In genomic region chr7:28326457-28326856, GRCm38 (mm10) we compare ENCODE assay signal across 25 mouse cellular contexts. TPM values are rescaled to one million over a fixed set of nuclear protein-coding genes. Genes with fewer than 3 reads are reported as not detected.
A peak's percentile ranks its signal among the peaks of the same experiment; 100 is the strongest.
DNase-seq lines count a peak whose midpoint lies in the region; TF ChIP-seq lines count a peak whose summit lies in the region.
"Had no signal": no experiment of that assay in that cellular context is flagged by ENCODE, and none has a peak within 500 bp of the region (broad histone marks: within the 10 kb centered on the region; RNA-seq: fewer than 3 reads in every experiment).

No protein-coding gene starts in this region.

- TF ChIP-seq CTCF in gastrocnemius, adult 2 months (IDR thresholded peaks at IDR 0.05) = peak; percentile 38
- 0 out of 2 replicates have a peak, but pooled peaks have one; percentile 6 for TF ChIP-seq CTCF in liver, adult 2 months (IDR thresholded peaks at IDR 0.05; ENCODE audit: low read depth, low read length)

- H3K4me3 ChIP-seq in gastrocnemius, adult 2 months = no peak overlapping the region
- H3K4me3 ChIP-seq in liver, adult 2 months (ENCODE audit: insufficient read depth, low read depth, low read length) = no peak overlapping the region
- H3K4me3 ChIP-seq: forebrain, embryonic 10.5 days; hindbrain, embryonic 15.5 days; limb, embryonic 12.5 days had no signal

- H3K27ac ChIP-seq in gastrocnemius, adult 2 months = no peak overlapping the region
- H3K27ac ChIP-seq in liver, adult 2 months (replicated peaks; ENCODE audit: insufficient read depth, low read depth, low read length) = no peak overlapping the region
- H3K27ac ChIP-seq: forebrain, embryonic 10.5 days; hindbrain, embryonic 15.5 days; limb, embryonic 12.5 days; liver, embryonic 14.5 days had no signal

- DNase-seq in gastrocnemius, adult 2 months = no peak
- no peak for DNase-seq in gastrocnemius, postnatal 36 days
- DNase-seq in liver, adult 2 months (ENCODE audit: extremely low read depth, low read depth, low spot score) = no peak
- DNase-seq in liver = no peak
- DNase-seq in CD4-positive helper T cell, adult 2 months (ENCODE audit: low read depth, low spot score) = peak; percentile 18
- peak; percentile 45 for DNase-seq in induced T-regulatory cell, adult 2 months (ENCODE audit: low read depth)
- no peak for DNase-seq in natural killer cell, adult 2 months (ENCODE audit: low spot score in 2 of 2)
- DNase-seq: adrenal gland, postnatal 25 days; cerebellum, adult 11-12 months; cerebellum, postnatal 14 days; forebrain, postnatal 0 days; heart, postnatal 36 days; kidney, adult 2 months; kidney, postnatal 14 days; layer of hippocampus, adult 9-11 months; lung, postnatal 10 days; right cerebral cortex, postnatal 4 days; thymus, postnatal 25 days had no signal

- TF ChIP-seq POLR2A in liver, adult 2 months (IDR thresholded peaks at IDR 0.05; ENCODE audit: extremely low read depth, insufficient read depth, low read length) = no peak

- intact Hi-C loops in gastrocnemius, adult 2 months (cut with DNase I) = no loop called here
- intact Hi-C loops in gastrocnemius, postnatal 36 days (cut with DNase I) = no loop called here

- H3K27me3 ChIP-seq in liver, adult 2 months (ENCODE audit: control insufficient read depth, insufficient read depth, low read length) = no peaks in the 10 kb centered on the region
- H3K27me3 ChIP-seq: hindbrain, embryonic 15.5 days; limb, embryonic 12.5 days had no signal

- H3K4me1 ChIP-seq in liver, adult 2 months (ENCODE audit: control insufficient read depth, insufficient read depth, low read length) = no peaks in the 10 kb centered on the region
- H3K4me1 ChIP-seq: forebrain, embryonic 10.5 days; hindbrain, embryonic 15.5 days; limb, embryonic 12.5 days had no signal

- peaks cover 69% of the 10 kb centered on the region for H3K36me3 ChIP-seq in liver, adult 2 months (ENCODE audit: control insufficient read depth, insufficient read depth, low read length)

- no peak overlapping the region for H3K9ac ChIP-seq in liver, adult 2 months (ENCODE audit: low read depth, low read length)
- H3K9ac ChIP-seq: forebrain, postnatal 0 days; hindbrain, embryonic 15.5 days; limb, embryonic 12.5 days; liver, embryonic 14.5 days had no signal

- 86% methylated on average over 4 of the region's 4 CpGs for WGBS in liver, adult 2 months

- no peaks in the 10 kb centered on the region; the same call in 1 of the 2 replicates for H3K79me2 ChIP-seq in liver, adult 2 months (ENCODE audit: control insufficient read depth, insufficient read depth, low read length)

RNA-seq across cellular contexts. Expression of gene Supt5, which starts 12.1 kb away (rescaled TPM):
- 10 to 100 TPM; 57.9 to 68.6 TPM for total RNA-seq in gastrocnemius, adult 2 months (2021)
- total RNA-seq in gastrocnemius, postnatal 36 days (2021) = 10 to 100 TPM; 52.0 to 61.4 TPM
- total RNA-seq in liver, adult 2 months (2014; rRNA removed) = 15.1 and 20.7 TPM in 2 replicates
- polyA plus RNA-seq in liver, adult 2 months (2012; rRNA removed) = 52.3 and 67.3 TPM in 2 replicates

RNA-seq across cellular contexts. Expression of gene Timm50, which starts 14.6 kb away (rescaled TPM):
- total RNA-seq in gastrocnemius, adult 2 months (2021) = 10 to 100 TPM; 38.2 to 49.3 TPM
- total RNA-seq in gastrocnemius, postnatal 36 days (2021) = 10 to 100 TPM; 41.9 to 42.5 TPM
- 22.6 and 24.9 TPM in 2 replicates for total RNA-seq in liver, adult 2 months (2014; rRNA removed)
- polyA plus RNA-seq in liver, adult 2 months (2012; rRNA removed) = 49.4 and 52.6 TPM in 2 replicates

RNA-seq across cellular contexts. Expression of gene Rps16, which starts 24.0 kb away (rescaled TPM):
- 100 to 1,000 TPM; 373 to 449 TPM for total RNA-seq in gastrocnemius, adult 2 months (2021)
- 100 to 1,000 TPM; 298 to 415 TPM for total RNA-seq in gastrocnemius, postnatal 36 days (2021)
- total RNA-seq in liver, adult 2 months (2014; rRNA removed) = 110 and 136 TPM in 2 replicates
- 471 and 577 TPM in 2 replicates for polyA plus RNA-seq in liver, adult 2 months (2012; rRNA removed)

RNA-seq across cellular contexts. Expression of gene Dll3, which starts 24.4 kb away (rescaled TPM):
- not detected for total RNA-seq in gastrocnemius, adult 2 months (2021)
- total RNA-seq in gastrocnemius, postnatal 36 days (2021) = not detected
- total RNA-seq in liver, adult 2 months (2014; rRNA removed) = not detected in 2 replicates
- polyA plus RNA-seq in liver, adult 2 months (2012; rRNA removed) = not detected in 2 replicates
- total RNA-seq: adrenal gland, postnatal 25 days; gastrocnemius, adult 18-20 months; heart, postnatal 36 days; megakaryocyte-erythroid progenitor cell, adult 5-6 weeks had no signal
- polyA plus RNA-seq: kidney, adult 2 months had no signal

RNA-seq across cellular contexts. Expression of gene Selenov, which starts 35.5 kb away (rescaled TPM):
- not detected for total RNA-seq in gastrocnemius, adult 2 months (2021)
- total RNA-seq in gastrocnemius, postnatal 36 days (2021) = not detected
- total RNA-seq in liver, adult 2 months (2014; rRNA removed) = not detected in 2 replicates
- polyA plus RNA-seq in liver, adult 2 months (2012; rRNA removed) = not detected in 2 replicates
- total RNA-seq: adrenal gland, postnatal 25 days; gastrocnemius, adult 18-20 months; heart, postnatal 36 days; megakaryocyte-erythroid progenitor cell, adult 5-6 weeks had no signal
- polyA plus RNA-seq: heart, embryonic 14.5 days; kidney, adult 2 months; limb, embryonic 12.5 days; liver, embryonic 14.5 days had no signal

Comparison
In these comparisons a context has a peak if more than half of its experiments do, and no peak if none do; other contexts are left out.
1. DNase-seq: peak in CD4-positive helper T cell, adult 2 months (single experiment) and induced T-regulatory cell, adult 2 months (single experiment); none in gastrocnemius, adult 2 months (single experiment), gastrocnemius, postnatal 36 days (0 of 2), liver, adult 2 months (single experiment), liver (single experiment) and natural killer cell, adult 2 months (0 of 2).